Mouse (Mus musculus) adrenal gland, postnatal 10 days (tissue): ENCODE results near the gene 2610042L04Rik. TPM values are rescaled to one million over a fixed set of nuclear protein-coding genes. Genes with fewer than 3 reads are reported as not detected.
"Not testable (repeated sequence)": the region's sequence is repeated elsewhere in the genome, so short reads cannot be mapped to it uniquely, and the experiment has no call there.

Experiments used
- DNase-seq: peaks from one replicate; pipeline ENCODE4 v3.0.0; 2021; ENCODE audit warnings: mixed read lengths
- long read RNA-seq, 2 experiments: library from polyadenylated mRNA; stranded (forward); transcript quantifications; one replicate each; pipeline ENCODE4 v2.0.0; 2021
- total RNA-seq, 2 experiments: library from RNA; stranded (reverse); gene quantifications; 2 replicates each; pipeline ENCODE4 v1.2.3; 2021

2610042L04Rik gene
- under 1 TPM; 0.51 to 0.60 TPM for total RNA-seq
- long read RNA-seq, experiment 1, partial matches to known transcripts, result 0 of 1 reads
- long read RNA-seq, experiment 1, other reads (novel, unspliced or antisense), result 1 of 1 reads
- long read RNA-seq, experiment 2, result 0 reads

- DNase-seq, result not testable (repeated sequence)
Measured at GRCm38 (mm10) chr14:4334476-4335080, at the start of gene 2610042L04Rik. Gene 2610042L04Rik, plus strand, starts transcription at chr14:4334763.

- DNase-seq, result not testable (repeated sequence)
Measured at GRCm38 (mm10) chr14:4316983-4317382, 17.6 kb upstream of the 2610042L04Rik start, which contains the start of gene Gm3149. Gene Gm3149, plus strand, starts transcription at chr14:4317283.

GRCm38 (mm10) chr14:4335506-4335905 lies 943 bp downstream of the 2610042L04Rik start:
- not testable (repeated sequence) for DNase-seq

GRCm38 (mm10) chr14:4368991-4369390 lies 34.4 kb downstream of the 2610042L04Rik start:
- DNase-seq, result not testable (repeated sequence)

- DNase-seq, result not testable (repeated sequence)
Measured at GRCm38 (mm10) chr14:4369691-4370090, 35.1 kb downstream of the 2610042L04Rik start.

- not testable (repeated sequence) for DNase-seq
Measured at GRCm38 (mm10) chr14:4377871-4378270, 43.3 kb downstream of the 2610042L04Rik start.

- not testable (repeated sequence) for DNase-seq
Measured at GRCm38 (mm10) chr14:4385606-4386005, 51.0 kb downstream of the 2610042L04Rik start.

GRCm38 (mm10) chr14:4392841-4393530 lies 58.4 kb downstream of the 2610042L04Rik start:
- not testable (repeated sequence) for DNase-seq

GRCm38 (mm10) chr14:4397226-4397625 lies 62.7 kb downstream of the 2610042L04Rik start, which contains the start of gene Gm3159:
Gene Gm3159, plus strand, starts transcription at chr14:4397526.
- DNase-seq, result not testable (repeated sequence)

- DNase-seq, result not testable (repeated sequence)
Measured at GRCm38 (mm10) chr14:4398624-4399023, 64.1 kb downstream of the 2610042L04Rik start.

GRCm38 (mm10) chr14:4400115-4400789 lies 65.7 kb downstream of the 2610042L04Rik start:
- DNase-seq, result not testable (repeated sequence)

GRCm38 (mm10) chr14:4401245-4401644 lies 66.7 kb downstream of the 2610042L04Rik start:
- not testable (repeated sequence) for DNase-seq

- not testable (repeated sequence) for DNase-seq
Measured at GRCm38 (mm10) chr14:4403840-4404239, 69.3 kb downstream of the 2610042L04Rik start.

Other genes starting within 250 kb of the 2610042L04Rik start
- gene Gm8108, start 224.2 kb upstream of the 2610042L04Rik start, total RNA-seq, result 1 to 10 TPM; 2.0 to 2.1 TPM
- not detected for gene Gm3127, start 169.7 kb upstream of the 2610042L04Rik start, total RNA-seq
- not detected for gene Gm2974, start 152.2 kb upstream of the 2610042L04Rik start, total RNA-seq
- gene Gm3138, start 85.1 kb upstream of the 2610042L04Rik start, total RNA-seq, result not detected
- not detected for gene Gm3149, start 17.5 kb upstream of the 2610042L04Rik start, total RNA-seq
- gene Gm3159, start 62.8 kb downstream of the 2610042L04Rik start, total RNA-seq, result not detected
- gene Gm3164, start 80.7 kb downstream of the 2610042L04Rik start, total RNA-seq, result under 1 TPM; 0.27 to 0.70 TPM
- gene Gm3173, start 96.2 kb downstream of the 2610042L04Rik start, total RNA-seq, result 1 to 10 TPM in 1 of 2 experiments, not detected in 1; 4.0 TPM
- not detected for gene Gm3182, start 147.0 kb downstream of the 2610042L04Rik start, total RNA-seq
- gene Gm3047, start 220.6 kb downstream of the 2610042L04Rik start, total RNA-seq, result not detected